Mouse (Mus musculus): Measurements from ENCODE around the gene Rabgap1l. TPM values are rescaled to one million over a fixed set of nuclear protein-coding genes. Genes with fewer than 3 reads are reported as not detected.
"Not testable (repeated sequence)": the region's sequence is repeated elsewhere in the genome, so short reads cannot be mapped to it uniquely, and the experiment has no call there.

The Rabgap1l gene
- polyA plus RNA-seq, 1 experiment from 2014 or later: 9.8 TPM

- WGBS: 80% methylated on average over 3 of the region's 3 CpGs
These were observed 120.8 kb downstream of the Rabgap1l start for GRCm38 (mm10) chr1:160672088-160672814.

DNA sequence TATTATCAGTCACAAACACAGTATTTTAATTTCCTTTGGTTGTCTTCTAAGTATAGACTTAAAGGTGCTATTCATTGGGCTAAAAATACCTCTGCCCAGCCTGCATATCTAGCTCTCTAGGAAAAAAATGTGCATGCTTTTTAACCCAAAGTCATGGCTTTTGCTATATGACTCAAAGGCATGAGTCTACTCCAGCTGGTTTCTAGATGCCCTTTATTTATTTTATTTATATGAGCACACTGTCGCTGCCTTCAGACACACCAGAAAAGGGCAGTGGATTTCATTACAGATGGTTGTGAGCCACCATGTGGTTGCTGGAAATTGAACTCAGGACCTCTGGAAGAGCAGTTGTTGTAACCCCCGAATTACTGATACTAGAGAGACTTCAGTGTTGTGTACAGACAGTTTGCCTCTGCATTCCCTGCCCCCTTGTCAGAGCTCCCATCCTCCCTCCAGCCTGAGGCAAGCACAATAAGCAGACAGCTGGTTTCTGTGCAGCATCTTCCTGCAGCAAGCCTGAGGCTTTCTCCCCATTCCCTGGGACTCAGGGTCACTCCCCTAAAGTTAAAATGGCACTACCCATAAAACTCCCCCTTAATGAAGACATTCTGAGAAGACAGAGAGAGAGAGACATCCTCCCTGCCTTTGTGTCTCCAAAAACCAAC, 137.1 kb downstream of the Rabgap1l start:
- Histone ChIP-seq H3K4me3 (no peak overlapping the region), H3K27ac (no peak overlapping the region), H3K9me3 (no peaks in the 10 kb centered on the region), H3K36me3 (replicated peaks) (no peaks in the 10 kb centered on the region), H3K4me1 (0 out of 2 replicates have a peak, but pooled peaks cover 5% of the 10 kb centered on the region), H3K27me3 (ENCODE audit: poor library complexity, severe bottlenecking) (no peaks in the 10 kb centered on the region)
- no peak for DNase-seq (ENCODE audit: extremely low spot score, low spot score)
- 69% methylated on average over 2 of the region's 2 CpGs for WGBS

More at GRCm38 (mm10) chr1:160672088-160672814, 120.8 kb downstream of the Rabgap1l start:
- DNase-seq (ENCODE audit: extremely low spot score, low spot score): no peak
- H3K4me1 ChIP-seq: no peaks in the 10 kb centered on the region
- no peaks in the 10 kb centered on the region for H3K9me3 ChIP-seq
- H3K27me3 ChIP-seq (ENCODE audit: poor library complexity, severe bottlenecking): no peaks in the 10 kb centered on the region
- no peak overlapping the region for H3K27ac ChIP-seq
- no peaks in the 10 kb centered on the region for H3K36me3 ChIP-seq (replicated peaks)
- H3K4me3 ChIP-seq: no peak overlapping the region

GRCm38 (mm10) chr1:160651691-160652090, 141.3 kb downstream of the Rabgap1l start:
- Histone ChIP-seq H3K4me3 (no peak overlapping the region), H3K27ac (no peak overlapping the region)
- WGBS: 55% methylated on average over 3 of the region's 3 CpGs

DNA sequence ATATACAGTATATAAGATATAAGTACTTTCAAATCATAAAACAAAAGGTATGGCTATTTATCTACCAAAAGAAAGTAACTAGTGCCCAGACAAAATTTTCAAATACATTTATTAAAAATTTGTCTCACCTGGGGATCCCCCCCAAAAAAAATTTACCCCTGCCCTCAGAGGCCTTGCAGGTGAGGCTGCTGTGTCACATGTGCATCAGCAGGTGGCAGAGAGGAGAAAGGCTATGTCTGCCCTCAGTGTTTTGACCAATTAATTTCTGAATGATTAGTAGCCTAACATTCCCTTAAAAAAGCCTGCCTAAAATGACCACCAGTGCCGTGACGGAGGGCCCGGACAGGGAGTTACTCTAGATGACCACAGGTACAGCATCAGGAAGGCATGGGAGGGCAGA, 147.6 kb downstream of the Rabgap1l start:
- DNase-seq (ENCODE audit: extremely low spot score, low spot score): no peak
- no peaks in the 10 kb centered on the region for H3K27me3 ChIP-seq (ENCODE audit: poor library complexity, severe bottlenecking)
- 90% methylated on average over 3 of the region's 3 CpGs for WGBS

More at GRCm38 (mm10) chr1:160651691-160652090, 141.3 kb downstream of the Rabgap1l start:
- Histone ChIP-seq H3K27me3 (ENCODE audit: poor library complexity, severe bottlenecking) (no peaks in the 10 kb centered on the region), H3K36me3 (replicated peaks) (no peaks in the 10 kb centered on the region), H3K9me3 (no peaks in the 10 kb centered on the region), H3K4me1 (peaks cover 18% of the 10 kb centered on the region)
- no peak for DNase-seq (ENCODE audit: extremely low spot score, low spot score)

GRCm38 (mm10) chr1:160628213-160628932, 164.6 kb downstream of the Rabgap1l start:
- no peaks in the 10 kb centered on the region for H3K9me3 ChIP-seq
- no peaks in the 10 kb centered on the region for H3K27me3 ChIP-seq (ENCODE audit: poor library complexity, severe bottlenecking)
- no peak overlapping the region for H3K27ac ChIP-seq
- WGBS: 94% methylated on average over 12 of the region's 12 CpGs
- H3K4me3 ChIP-seq: no peak overlapping the region
- H3K36me3 ChIP-seq (replicated peaks): no peaks in the 10 kb centered on the region
- no peaks in the 10 kb centered on the region for H3K4me1 ChIP-seq
- DNase-seq (ENCODE audit: extremely low spot score, low spot score): no peak

More for the DNA sequence above, 147.6 kb downstream of the Rabgap1l start:
- Histone ChIP-seq H3K4me1 (peaks cover 12% of the 10 kb centered on the region), H3K9me3 (no peaks in the 10 kb centered on the region), H3K27ac (no peak overlapping the region), H3K4me3 (no peak overlapping the region), H3K36me3 (replicated peaks) (no peaks in the 10 kb centered on the region)

GRCm38 (mm10) chr1:160624354-160625120, 168.5 kb downstream of the Rabgap1l start:
- WGBS: 69% methylated on average over 4 of the region's 4 CpGs
- DNase-seq (ENCODE audit: extremely low spot score, low spot score); H3K27me3 ChIP-seq (ENCODE audit: poor library complexity, severe bottlenecking); H3K4me1 ChIP-seq; H3K4me3 ChIP-seq; H3K9me3 ChIP-seq; H3K36me3 ChIP-seq (replicated peaks); H3K27ac ChIP-seq: not testable (repeated sequence)

GRCm38 (mm10) chr1:160618201-160618600, 174.8 kb downstream of the Rabgap1l start:
- no peak for DNase-seq (ENCODE audit: extremely low spot score, low spot score)

DNA sequence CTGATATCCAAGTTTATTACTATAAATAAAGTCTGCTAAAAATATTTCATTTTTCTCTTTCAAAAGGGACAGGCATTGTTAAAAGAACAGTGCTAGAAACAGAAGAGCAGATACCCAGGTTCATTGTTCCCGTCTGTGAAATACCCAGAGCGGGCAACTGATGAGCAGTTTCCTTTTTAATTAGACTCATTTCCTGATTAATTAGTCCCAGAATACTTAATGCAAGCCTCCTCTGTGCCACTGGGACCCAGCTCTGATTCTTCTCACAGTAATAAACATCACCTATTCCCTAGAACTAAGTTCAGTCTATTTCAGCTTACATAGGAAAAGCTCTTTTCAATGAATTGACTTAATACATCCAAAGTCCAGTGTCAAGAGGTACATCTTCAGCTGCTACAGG, 186.6 kb downstream of the Rabgap1l start:
- Histone ChIP-seq H3K9me3 (no peaks in the 10 kb centered on the region), H3K4me1 (no peaks in the 10 kb centered on the region), H3K27me3 (ENCODE audit: poor library complexity, severe bottlenecking) (no peaks in the 10 kb centered on the region), H3K4me3 (no peak overlapping the region), H3K27ac (no peak overlapping the region), H3K36me3 (replicated peaks) (no peaks in the 10 kb centered on the region)
- WGBS: 71% methylated on average over 2 of the region's 2 CpGs
- DNase-seq (ENCODE audit: extremely low spot score, low spot score): no peak

More at GRCm38 (mm10) chr1:160618201-160618600, 174.8 kb downstream of the Rabgap1l start:
- Histone ChIP-seq H3K4me3 (no peak overlapping the region), H3K9me3 (no peaks in the 10 kb centered on the region), H3K27ac (no peak overlapping the region), H3K27me3 (ENCODE audit: poor library complexity, severe bottlenecking) (no peaks in the 10 kb centered on the region), H3K4me1 (no peaks in the 10 kb centered on the region), H3K36me3 (replicated peaks) (no peaks in the 10 kb centered on the region)
- 86% methylated on average over 2 of the region's 2 CpGs for WGBS

- H3K4me3 ChIP-seq; DNase-seq (ENCODE audit: extremely low spot score, low spot score); H3K4me1 ChIP-seq; H3K27ac ChIP-seq; H3K27me3 ChIP-seq (ENCODE audit: poor library complexity, severe bottlenecking); H3K9me3 ChIP-seq; H3K36me3 ChIP-seq (replicated peaks): not testable (repeated sequence)
These were observed 189.7 kb downstream of the Rabgap1l start for GRCm38 (mm10) chr1:160603312-160603711.

DNA sequence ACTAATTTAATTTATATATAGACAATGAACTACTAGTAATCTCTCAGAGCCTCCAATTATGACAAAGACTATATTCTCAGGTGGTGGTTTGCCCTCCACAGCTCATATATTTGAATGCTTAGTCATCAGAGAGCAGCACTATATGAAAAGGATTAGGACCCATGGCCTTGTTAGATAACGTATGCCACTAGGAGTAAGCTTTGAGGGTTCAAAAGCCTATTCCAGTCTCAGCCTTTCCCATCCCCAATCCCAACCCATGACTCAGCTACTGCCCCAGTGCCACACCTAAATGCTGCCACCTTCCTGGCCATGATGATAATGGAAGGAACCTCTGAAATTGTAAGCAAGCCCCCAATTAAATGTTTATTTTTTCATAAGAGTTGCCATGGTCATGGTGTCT, 195.6 kb downstream of the Rabgap1l start:
- Histone ChIP-seq H3K27ac (no peak overlapping the region), H3K36me3 (replicated peaks) (no peaks in the 10 kb centered on the region), H3K9me3 (no peaks in the 10 kb centered on the region), H3K27me3 (ENCODE audit: poor library complexity, severe bottlenecking) (no peaks in the 10 kb centered on the region), H3K4me3 (no peak overlapping the region), H3K4me1 (peaks cover 6% of the 10 kb centered on the region; the same call in 1 of the 2 replicates)
- no peak for DNase-seq (ENCODE audit: extremely low spot score, low spot score)
- 85% methylated on average over 1 of the region's 1 CpGs for WGBS

GRCm38 (mm10) chr1:160596948-160597270, 196.1 kb downstream of the Rabgap1l start:
- H3K36me3 ChIP-seq (replicated peaks): no peaks in the 10 kb centered on the region
- no peaks in the 10 kb centered on the region for H3K9me3 ChIP-seq
- H3K27me3 ChIP-seq (ENCODE audit: poor library complexity, severe bottlenecking): no peaks in the 10 kb centered on the region
- no peak for DNase-seq (ENCODE audit: extremely low spot score, low spot score)
- no peak overlapping the region for H3K4me3 ChIP-seq
- H3K27ac ChIP-seq: no peak overlapping the region
- WGBS: 85% methylated on average over 3 of the region's 3 CpGs
- peaks cover 6% of the 10 kb centered on the region; the same call in 1 of the 2 replicates for H3K4me1 ChIP-seq

GRCm38 (mm10) chr1:160596252-160596947, 196.6 kb downstream of the Rabgap1l start:
- peaks cover 6% of the 10 kb centered on the region; the same call in 1 of the 2 replicates for H3K4me1 ChIP-seq
- H3K36me3 ChIP-seq (replicated peaks): no peaks in the 10 kb centered on the region
- no peak overlapping the region for H3K4me3 ChIP-seq
- no peak overlapping the region for H3K27ac ChIP-seq
- no peaks in the 10 kb centered on the region for H3K9me3 ChIP-seq
- no peak for DNase-seq (ENCODE audit: extremely low spot score, low spot score)
- no peaks in the 10 kb centered on the region for H3K27me3 ChIP-seq (ENCODE audit: poor library complexity, severe bottlenecking)

All from forebrain, embryonic 10.5 days (tissue).